Mouse (Mus musculus): ENCODE results near the gene Itm2a.

Gene Itm2a

DNA sequence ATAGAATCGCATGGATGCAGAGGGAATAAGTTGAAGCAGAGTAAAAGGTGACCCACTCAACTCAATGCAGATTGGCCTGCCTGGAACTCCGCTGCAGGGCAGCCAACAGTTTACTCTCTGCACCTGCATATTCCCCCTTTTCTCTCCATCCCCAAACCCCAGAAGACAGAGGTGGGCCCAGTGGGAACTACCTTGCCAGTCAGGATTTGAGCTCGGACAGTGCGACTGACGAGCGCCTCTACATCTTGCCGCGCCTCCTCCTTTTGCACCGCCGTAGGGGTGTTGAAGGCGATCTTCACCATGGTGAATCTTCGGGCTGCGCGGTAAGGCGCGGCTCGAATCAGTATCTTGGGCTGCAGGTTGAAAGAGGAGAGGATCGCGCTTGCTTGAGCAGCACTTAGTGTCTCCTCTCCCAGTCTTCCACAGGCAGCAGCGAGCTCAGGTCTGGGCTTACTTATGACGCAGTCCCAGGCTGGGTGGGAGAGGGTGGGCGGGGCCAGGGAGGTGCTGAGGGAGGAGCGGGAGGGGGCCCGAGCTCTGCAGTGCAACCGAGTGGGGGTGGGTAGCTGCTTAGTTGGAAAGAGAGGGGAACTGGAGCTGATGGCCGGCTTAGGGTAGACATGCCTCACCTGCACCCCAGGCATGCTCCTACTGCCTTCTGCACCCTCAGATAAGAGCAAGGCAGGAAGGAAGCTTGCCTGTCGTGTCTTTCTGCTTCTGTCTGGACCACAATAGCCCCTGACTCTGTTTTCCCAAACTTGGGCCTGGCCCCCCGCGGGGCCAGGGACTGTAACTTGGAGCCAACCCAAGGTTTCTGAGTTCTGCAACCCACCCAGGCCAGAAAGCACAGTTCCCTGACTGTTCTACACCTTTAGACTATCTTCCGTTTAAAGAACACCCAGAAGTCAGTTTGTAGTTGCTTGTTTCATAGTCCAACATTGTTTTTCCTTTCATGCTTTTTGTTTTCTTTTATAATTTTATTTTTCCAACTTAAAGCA, at the start of gene Itm2a:
Itm2a (minus strand) TSS at position 462 of the 998 bp plus-strand sequence.
- TF ChIP-seq GATA4 (IDR thresholded peaks at IDR 0.05; ENCODE audit: insufficient replicate concordance, low read length): no peak

DNA sequence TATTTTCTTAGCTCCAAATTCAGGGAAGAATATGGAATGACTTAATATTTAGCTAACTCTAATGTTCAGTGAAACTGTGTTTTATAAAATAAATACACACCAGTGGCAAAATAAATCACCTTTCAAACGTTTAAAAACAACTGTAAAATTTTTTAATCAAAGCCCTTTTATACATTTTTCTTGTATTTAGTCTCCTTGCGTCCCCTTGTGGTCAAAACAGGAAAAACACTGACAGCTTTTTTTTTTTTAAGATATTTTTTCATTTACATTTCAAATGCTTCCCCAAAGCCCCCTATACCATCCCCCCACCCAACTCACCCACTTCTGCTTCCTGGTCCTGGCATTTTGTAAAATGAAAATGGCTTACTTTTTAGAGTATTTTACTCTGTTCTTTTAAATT, 32.7 kb upstream of the Itm2a start:
- TF ChIP-seq GATA4 (IDR thresholded peaks at IDR 0.05; ENCODE audit: insufficient replicate concordance, low read length): no peak

DNA sequence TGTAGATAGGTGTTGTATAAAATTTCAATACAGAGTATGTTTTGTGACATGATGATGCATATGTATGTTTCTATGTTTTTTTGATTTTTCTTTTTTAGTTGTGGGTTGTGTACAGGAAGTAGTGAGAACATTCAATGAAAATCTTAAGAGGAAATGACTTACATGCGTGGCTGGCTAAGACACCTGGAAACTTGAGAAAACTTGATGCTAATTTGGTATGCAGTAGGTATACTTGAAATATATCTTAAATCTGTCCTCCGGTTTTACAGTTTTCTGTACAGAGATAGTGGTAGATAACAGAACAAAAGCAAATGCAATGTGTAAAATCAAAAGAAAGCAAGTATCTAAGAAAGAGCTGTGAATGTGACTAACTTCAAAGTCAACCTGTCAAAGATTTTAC, 18.1 kb upstream of the Itm2a start:
- no peak for TF ChIP-seq GATA4 (IDR thresholded peaks at IDR 0.05; ENCODE audit: insufficient replicate concordance, low read length)

DNA sequence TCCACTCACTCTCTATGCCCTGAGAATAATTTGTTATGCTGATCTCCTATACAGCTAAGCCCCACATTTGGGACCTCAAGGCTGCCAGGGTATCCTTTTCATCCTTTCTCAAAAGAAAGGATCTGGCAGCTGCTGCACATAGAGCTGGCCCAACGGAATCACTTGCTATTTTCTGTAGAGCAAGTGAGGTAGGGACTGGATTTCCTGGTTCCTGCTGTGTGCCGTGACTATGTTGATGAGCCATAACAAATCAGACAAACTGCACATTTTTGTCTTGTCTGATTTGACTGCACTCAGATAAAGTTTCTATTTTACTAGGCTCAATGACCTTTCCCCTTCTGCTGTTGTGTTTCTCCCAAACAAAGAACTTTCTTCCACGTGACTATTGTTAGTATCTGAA, 14.2 kb upstream of the Itm2a start:
- no peak for TF ChIP-seq GATA4 (IDR thresholded peaks at IDR 0.05; ENCODE audit: insufficient replicate concordance, low read length)

DNA sequence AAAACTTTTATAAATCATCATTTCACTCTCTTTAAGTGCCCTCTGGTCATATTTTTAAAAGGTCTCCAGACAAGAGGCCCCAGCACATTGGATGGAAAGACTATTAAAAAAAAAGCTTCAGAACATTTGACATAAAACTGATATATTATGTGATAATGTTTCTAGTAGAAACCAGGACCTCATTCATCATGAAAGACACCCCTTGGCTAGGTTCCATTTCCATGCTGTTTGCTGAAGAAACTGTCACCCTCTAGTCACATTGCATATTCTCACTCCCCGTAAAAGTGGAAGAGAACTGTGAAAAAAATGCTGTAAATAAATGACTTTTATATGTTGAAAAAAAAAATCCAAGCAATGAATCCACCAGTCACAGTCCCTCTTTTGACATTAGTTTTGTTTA, 12.8 kb upstream of the Itm2a start:
- TF ChIP-seq GATA4 (IDR thresholded peaks at IDR 0.05; ENCODE audit: insufficient replicate concordance, low read length): no peak

DNA sequence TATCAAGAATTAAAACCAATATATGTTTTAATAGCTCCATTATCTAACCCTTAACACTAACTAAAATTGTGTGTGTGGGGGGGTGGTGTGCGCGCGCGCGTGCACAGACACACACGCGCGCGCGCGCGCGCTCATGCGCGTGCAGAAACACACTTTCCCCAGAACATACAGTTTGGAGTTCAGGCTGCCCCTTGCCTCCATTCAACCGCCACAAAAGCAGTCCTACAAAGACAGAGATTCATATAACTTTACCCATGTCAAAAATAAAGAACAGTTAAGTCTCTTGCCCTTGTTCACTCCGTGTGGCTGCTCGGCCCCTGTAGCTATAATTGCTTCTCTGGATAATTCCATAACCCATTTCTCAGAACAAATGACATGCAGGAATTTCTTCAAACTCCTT, 695 bp downstream of the Itm2a start:
- TF ChIP-seq GATA4 (IDR thresholded peaks at IDR 0.05; ENCODE audit: insufficient replicate concordance, low read length): no peak

DNA sequence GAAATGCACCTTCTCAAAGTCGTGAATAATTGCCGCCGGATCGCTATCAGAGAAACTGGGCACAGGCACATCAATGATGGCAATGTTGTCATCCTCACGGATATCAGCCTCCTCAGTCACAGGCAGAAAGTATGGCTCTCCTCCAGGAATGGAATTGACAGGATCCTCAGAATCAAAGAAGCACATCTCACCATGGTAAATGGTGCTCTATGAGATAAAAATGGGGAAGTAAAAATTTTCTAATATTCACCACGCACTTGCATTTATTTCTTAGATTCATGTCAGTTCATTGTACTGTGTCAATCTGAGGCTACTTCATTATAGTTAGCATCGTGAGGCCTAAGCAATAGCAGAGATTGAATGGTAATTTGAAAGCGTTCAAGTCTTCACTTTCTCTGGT, 4.1 kb downstream of the Itm2a start:
- no peak for TF ChIP-seq GATA4 (IDR thresholded peaks at IDR 0.05; ENCODE audit: insufficient replicate concordance, low read length)

DNA sequence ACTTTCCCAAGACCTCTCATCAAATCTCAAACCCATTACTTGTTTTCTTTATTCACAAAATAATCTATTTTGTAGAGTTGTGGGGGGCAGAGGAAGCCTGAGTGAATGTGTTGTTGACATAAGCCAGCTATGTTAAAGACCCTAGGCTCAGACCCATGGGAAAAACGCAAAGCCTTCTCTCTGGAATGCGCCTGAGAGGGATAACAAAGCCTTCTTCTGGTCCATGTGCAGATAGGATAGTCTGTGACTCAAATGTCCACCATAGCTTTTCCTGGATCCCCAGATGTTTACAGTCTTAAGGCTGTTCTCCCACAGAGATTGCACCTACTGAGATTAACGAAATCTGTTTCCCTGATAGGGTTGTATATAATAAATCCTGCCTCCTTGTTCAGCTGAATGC, 9.9 kb downstream of the Itm2a start:
- no peak for TF ChIP-seq GATA4 (IDR thresholded peaks at IDR 0.05; ENCODE audit: insufficient replicate concordance, low read length)

DNA sequence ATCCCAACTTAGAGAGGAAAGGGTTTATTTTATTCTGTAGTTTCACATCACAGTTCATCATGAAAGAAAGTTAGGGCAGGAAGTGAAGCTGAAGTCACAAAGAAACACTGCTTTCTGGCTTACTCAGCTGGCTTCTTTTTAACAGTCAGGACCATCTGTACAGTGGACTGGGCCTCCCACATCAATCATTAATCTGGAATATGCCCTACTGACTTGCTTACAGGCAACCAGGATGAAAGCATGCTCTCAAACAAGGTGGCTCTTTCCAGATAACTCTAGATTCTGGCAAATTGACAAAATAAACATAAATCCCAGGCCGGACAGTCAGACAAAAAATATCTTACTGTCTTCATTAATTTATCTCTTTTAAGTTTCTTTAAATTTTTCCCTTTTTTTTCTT, 27.8 kb downstream of the Itm2a start:
- TF ChIP-seq GATA4 (IDR thresholded peaks at IDR 0.05; ENCODE audit: insufficient replicate concordance, low read length): no peak
